Mouse (Mus musculus) bone marrow macrophage, adult 2 months (primary cell): Measurements from ENCODE around the gene Ears2.

ENCODE experiments used
- CTCF ChIP-seq: IDR thresholded peaks from 2 replicates; pipeline ENCODE4 v1.5.1; 2012; ENCODE audit warnings: low read depth, mild to moderate bottlenecking, low read length, moderate library complexity
- POLR2A ChIP-seq: IDR thresholded peaks from 2 replicates; pipeline ENCODE4 v1.6.1; 2012; ENCODE audit warnings: mild to moderate bottlenecking, low read depth, low read length, borderline replicate concordance

- TF ChIP-seq CTCF: no peak
- TF ChIP-seq POLR2A: no peak
Observed at GRCm38 (mm10) chr7:122101747-122102244, 34.7 kb upstream of the Ears2 start, which contains the start of gene Ndufab1.
